Mouse (Mus musculus) CD4-positive, CD25-positive, alpha-beta regulatory T cell, adult 9 weeks (primary cell): ENCODE results near the gene Stmn3. TPM values are rescaled to one million over a fixed set of nuclear protein-coding genes. Genes with fewer than 3 reads are reported as not detected.

Experiments used
- polyA plus RNA-seq: library from polyadenylated mRNA; unstranded; fragments of 100-300 nt; shearing (Covaris generic); gene quantifications from one replicate; pipeline ENCODE4 v1.2.1, GENCODE M21; 2017

Gene Stmn3
- polyA plus RNA-seq = 0.25 TPM

GRCm38 (mm10) chr2:181314080-181314810 is at the start of gene Stmn3:
Gene Stmn3 (minus strand): TSS chr2:181314500.

DNA sequence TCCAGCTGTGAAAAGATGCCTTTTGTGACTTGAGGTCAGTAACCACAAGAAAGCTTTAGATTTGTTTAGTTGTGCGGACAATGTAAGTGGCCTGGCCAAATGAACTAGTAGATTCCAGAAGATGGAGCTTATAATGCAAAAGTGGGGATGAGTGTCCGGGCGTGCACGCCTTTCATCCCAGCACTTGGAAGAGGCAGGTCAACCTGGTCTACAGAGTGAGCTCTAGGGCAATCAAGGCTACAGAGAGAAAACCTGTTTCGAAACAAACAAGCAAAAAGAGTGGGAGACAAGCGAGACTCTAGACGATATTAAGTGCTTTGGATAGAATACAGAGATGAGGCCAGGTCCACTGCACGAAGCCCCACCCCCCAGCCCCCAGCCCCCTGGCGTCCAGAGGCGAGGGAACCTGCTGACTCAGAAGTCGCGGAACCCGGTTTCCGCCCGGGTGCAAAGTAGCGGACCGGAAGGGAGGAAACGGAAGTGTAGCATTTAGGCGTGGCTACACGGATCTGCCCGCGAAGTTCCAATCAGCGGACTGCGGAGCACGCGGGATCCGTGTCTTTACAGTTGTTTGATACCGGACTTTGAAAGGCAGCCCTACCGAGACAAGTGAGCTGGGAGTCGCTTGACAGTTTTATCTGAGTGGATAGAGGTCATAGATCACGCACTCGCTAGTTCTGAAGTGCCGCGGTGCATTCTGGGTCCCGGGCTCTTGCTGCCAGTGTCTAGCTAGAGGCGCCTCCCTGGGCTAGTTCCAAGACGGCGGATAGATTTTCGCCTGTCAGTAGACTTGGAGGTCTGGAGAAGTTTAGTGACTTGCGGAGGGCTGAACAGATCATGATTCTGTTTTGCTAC is 5.2 kb upstream of the Stmn3 start, which contains the start of gene Rtel1:
Gene Rtel1, plus strand, starts transcription at position 492 of the 855 bp plus-strand sequence.

GRCm38 (mm10) chr2:181287958-181288350 is 26.3 kb downstream of the Stmn3 start, which contains the start of gene Gmeb2:
Gene Gmeb2 (minus strand): TSS chr2:181288035.

Other genes with a start within 250 kb of the Stmn3 start
- gene Kcnq2, start 179.2 kb downstream of the Stmn3 start, polyA plus RNA-seq = not detected
- not detected for gene Eef1a2, start 157.5 kb downstream of the Stmn3 start, polyA plus RNA-seq
- 356 TPM for gene Ppdpf, start 127.3 kb downstream of the Stmn3 start, polyA plus RNA-seq
- not detected for gene Ptk6, start 111.7 kb downstream of the Stmn3 start, polyA plus RNA-seq
- gene Srms, start 101.3 kb downstream of the Stmn3 start, polyA plus RNA-seq = 1.1 TPM
- not detected for gene Fndc11, start 94.5 kb downstream of the Stmn3 start, polyA plus RNA-seq
- gene Helz2, start 72.5 kb downstream of the Stmn3 start, polyA plus RNA-seq = 25.0 TPM
- gene Gmeb2, start 26.5 kb downstream of the Stmn3 start, polyA plus RNA-seq = 9.9 TPM
- gene Rtel1, start 5.2 kb upstream of the Stmn3 start, polyA plus RNA-seq = 68.3 TPM
- 76.0 TPM for gene Zgpat, start 50.4 kb upstream of the Stmn3 start, polyA plus RNA-seq
- gene Arfrp1, start 50.9 kb upstream of the Stmn3 start, polyA plus RNA-seq = 162 TPM
- 343 TPM for gene Lime1, start 65.6 kb upstream of the Stmn3 start, polyA plus RNA-seq
- 1.5 TPM for gene Zbtb46, start 144.9 kb upstream of the Stmn3 start, polyA plus RNA-seq
- gene Abhd16b, start 178.7 kb upstream of the Stmn3 start, polyA plus RNA-seq = not detected
- 105 TPM for gene Tpd52l2, start 182.6 kb upstream of the Stmn3 start, polyA plus RNA-seq
- 85.7 TPM for gene Dnajc5, start 206.0 kb upstream of the Stmn3 start, polyA plus RNA-seq